Mouse (Mus musculus) kidney, adult 2 months (tissue): ENCODE results near the gene Ntpcr.

ENCODE experiments used
- CTCF ChIP-seq: fragments of 200-500 bp; conservative IDR thresholded peaks from 2 replicates; pipeline ENCODE4 v1.5.1; 2011; ENCODE audit warnings: low read depth, mild to moderate bottlenecking, control low read depth, low read length, moderate library complexity, mixed read lengths; ENCODE audit not compliant: insufficient read depth, insufficient read length
- POLR2A ChIP-seq: fragments of 200-500 bp; IDR thresholded peaks from one replicate; pipeline ENCODE4 v1.6.1; 2011; ENCODE audit warnings: low read depth, low read length, control low read depth

GRCm38 (mm10) chr8:125775031-125775430 lies 45.3 kb downstream of the Ntpcr start:
- TF ChIP-seq CTCF: no peak
- no peak for TF ChIP-seq POLR2A
